Mouse (Mus musculus) B cell, adult (primary cell): ENCODE data around the gene Mrgprd. TPM values are rescaled to one million over a fixed set of nuclear protein-coding genes. Genes with fewer than 3 reads are reported as not detected.

Experiments
- total RNA-seq: library from RNA; stranded (reverse); gene quantifications from 4 replicates; pipeline ENCODE4 v1.2.4, GENCODE M21; 2023; ENCODE audit not compliant: inconsistent age

Gene Mrgprd
- not detected in 4 replicates for total RNA-seq

DNA sequence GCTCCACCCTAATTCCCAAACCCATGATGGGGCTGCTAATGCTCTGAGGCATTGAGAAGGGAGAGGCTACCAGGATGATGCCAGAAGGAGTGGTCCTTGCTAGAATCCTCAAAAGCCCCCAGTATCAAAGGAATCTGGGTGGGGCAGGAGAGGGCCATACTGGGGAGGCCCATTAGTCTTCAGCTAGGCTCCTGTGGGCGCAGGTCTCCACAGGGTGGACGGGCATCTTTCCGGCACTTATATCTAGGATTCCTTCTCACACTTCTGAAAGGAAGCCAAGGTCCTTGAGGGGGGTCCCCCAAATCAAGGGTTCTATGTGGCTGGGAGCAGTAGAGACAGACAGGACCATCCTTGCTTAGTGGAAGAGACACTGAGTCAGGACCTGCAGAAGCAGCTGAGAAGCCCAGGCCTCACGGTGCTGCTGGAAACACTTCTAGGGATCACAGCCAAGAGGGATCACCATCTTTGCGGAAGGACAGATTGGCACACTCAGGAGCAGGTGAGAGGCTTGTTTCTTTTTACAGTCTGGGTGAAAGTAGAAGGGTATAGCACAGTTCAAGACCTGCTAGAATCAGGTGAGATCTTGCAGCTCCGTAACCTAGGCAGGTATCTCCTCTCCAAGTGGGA lies at the start of gene Mrgprd:
TSS of gene Mrgprd (plus strand) at position 51 of the 627 bp plus-strand sequence.

GRCm38 (mm10) chr7:145283487-145284187 lies 31.0 kb upstream of the Mrgprd start, which contains the start of gene Tpcn2:
Gene Tpcn2, minus strand, starts transcription at chr7:145284011.

DNA sequence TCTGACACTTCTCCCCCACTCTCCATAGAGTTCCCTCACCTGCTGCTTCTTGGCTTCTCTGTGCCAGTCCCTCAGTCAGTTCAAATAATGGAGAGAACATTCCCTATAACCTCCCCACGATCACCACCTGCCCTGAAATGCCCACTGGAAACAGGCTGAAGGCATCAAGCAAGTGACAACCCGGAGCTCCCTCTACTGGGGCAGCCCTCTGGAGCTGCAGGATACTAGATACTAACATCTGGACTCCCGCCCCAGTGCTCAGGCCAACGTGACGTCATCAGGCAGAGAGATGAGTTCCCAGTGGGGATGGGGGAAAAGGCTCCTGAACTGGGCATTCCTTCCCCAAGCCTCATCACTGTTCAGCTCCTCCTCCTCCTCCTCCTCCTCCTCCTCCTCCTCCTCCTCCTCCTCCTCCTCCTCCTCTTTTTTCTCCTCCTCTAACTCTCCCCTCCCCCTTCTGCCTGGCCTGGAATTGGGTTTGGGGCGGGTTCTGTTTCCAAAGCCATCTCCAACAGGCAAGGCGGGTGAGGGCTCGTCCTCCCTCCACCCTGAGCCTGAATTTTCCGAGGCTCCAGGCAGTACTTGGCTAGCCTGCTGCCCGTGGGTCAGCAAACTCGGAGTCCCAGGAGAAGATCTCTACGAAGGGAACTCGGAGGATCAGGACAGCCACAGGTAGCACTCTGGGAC lies 14.2 kb upstream of the Mrgprd start, which contains the start of gene Mrgprf:
TSS of gene Mrgprf (plus strand) at position 508 of the 687 bp plus-strand sequence.

Other genes starting within 250 kb of the Mrgprd start
- gene 1810010D01Rik, start 106.7 kb upstream of the Mrgprd start, total RNA-seq = 3.0 TPM in 1 of 4 replicates, not detected in the others
- 20.6 to 24.2 TPM (median 21.4 TPM) in 4 replicates for gene Tpcn2, start 30.8 kb upstream of the Mrgprd start, total RNA-seq
- gene Mrgprf, start 14.0 kb upstream of the Mrgprd start, total RNA-seq = not detected in 4 replicates